Mouse (Mus musculus) thymus, adult 2 months (tissue): ENCODE results near the gene Grm4. TPM values are rescaled to one million over a fixed set of nuclear protein-coding genes. Genes with fewer than 3 reads are reported as not detected.

Experiments used
- DNase-seq: peaks from one replicate; pipeline ENCODE4 v3.0.0; 2021
- H3K27ac ChIP-seq: fragments of 200-500 bp; 2 replicates; pipeline ENCODE4 v1.5.1; 2012; ENCODE audit warnings: low read length, control low read depth; ENCODE audit not compliant: control insufficient read depth, insufficient read depth
- H3K27me3 ChIP-seq: fragments of 200-500 bp; 2 replicates; pipeline ENCODE4 v1.6.1; 2012; ENCODE audit warnings: mild to moderate bottlenecking, low read length, moderate library complexity, mixed read lengths; ENCODE audit not compliant: control insufficient read depth, insufficient read depth
- H3K36me3 ChIP-seq: fragments of 200-500 bp; 2 replicates; pipeline ENCODE4 v1.6.1; 2012; ENCODE audit warnings: mild to moderate bottlenecking, low read length, moderate library complexity; ENCODE audit not compliant: control insufficient read depth, insufficient read depth
- H3K4me1 ChIP-seq: fragments of 200-500 bp; replicated peaks from 2 replicates; pipeline ENCODE4 v1.6.1; 2012; ENCODE audit warnings: low read length; ENCODE audit not compliant: control insufficient read depth, insufficient read depth
- H3K4me3 ChIP-seq: fragments of 200-500 bp; 2 replicates; pipeline ENCODE4 v1.5.1; 2012; ENCODE audit warnings: mild to moderate bottlenecking, low read length, control low read depth, moderate library complexity; ENCODE audit not compliant: control insufficient read depth, insufficient read depth
- CTCF ChIP-seq: fragments of 200-500 bp; IDR thresholded peaks from 2 replicates; pipeline ENCODE4 v1.5.1; 2012; ENCODE audit warnings: mild to moderate bottlenecking, control low read depth, low read length, moderate library complexity, borderline replicate concordance; ENCODE audit not compliant: control insufficient read depth, poor library complexity, insufficient read depth; ENCODE audit errors: extremely low read depth
- POLR2A ChIP-seq: fragments of 200-500 bp; IDR thresholded peaks from 2 replicates; pipeline ENCODE4 v1.6.1; 2012; ENCODE audit warnings: mild to moderate bottlenecking, low read length, control low read depth, moderate library complexity; ENCODE audit not compliant: control insufficient read depth, poor library complexity, insufficient read depth; ENCODE audit errors: extremely low read depth
- WGBS: fragments of 180-500 bp; shearing (Covaris S2); methylation state at CpG from one replicate; pipeline ENCODE4 v1.1.7; 2018; 5-methylcytosine and 5-hydroxymethylcytosine counted together
- polyA plus RNA-seq: library from polyadenylated mRNA; depleted of rRNA; stranded (reverse); fragments of >200 nt; gene quantifications from 2 replicates; pipeline ENCODE4 v1.2.3, GENCODE M21; 2012

Gene Grm4
- polyA plus RNA-seq, 1 experiment: 1.5 TPM

DNA sequence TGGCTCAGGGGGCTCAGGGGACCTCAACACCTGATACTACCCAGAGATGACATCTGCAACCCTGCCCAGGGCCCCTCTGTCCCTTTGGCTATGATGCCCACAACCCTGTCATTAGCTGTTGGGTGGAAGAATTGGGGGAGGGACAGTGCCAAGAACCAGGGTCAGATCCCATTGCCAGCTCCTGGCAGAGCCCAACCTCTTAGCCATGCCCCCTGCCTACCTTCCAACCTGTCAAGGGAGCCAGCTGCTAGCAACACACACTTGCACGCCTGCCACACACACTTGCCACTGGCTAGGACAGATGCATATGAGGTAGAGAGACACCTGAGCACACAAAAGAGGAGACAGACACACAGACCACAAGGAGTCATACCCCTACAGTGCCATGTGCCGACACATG, 96.2 kb downstream of the Grm4 start:
- TF ChIP-seq CTCF (no peak), POLR2A (no peak)

DNA sequence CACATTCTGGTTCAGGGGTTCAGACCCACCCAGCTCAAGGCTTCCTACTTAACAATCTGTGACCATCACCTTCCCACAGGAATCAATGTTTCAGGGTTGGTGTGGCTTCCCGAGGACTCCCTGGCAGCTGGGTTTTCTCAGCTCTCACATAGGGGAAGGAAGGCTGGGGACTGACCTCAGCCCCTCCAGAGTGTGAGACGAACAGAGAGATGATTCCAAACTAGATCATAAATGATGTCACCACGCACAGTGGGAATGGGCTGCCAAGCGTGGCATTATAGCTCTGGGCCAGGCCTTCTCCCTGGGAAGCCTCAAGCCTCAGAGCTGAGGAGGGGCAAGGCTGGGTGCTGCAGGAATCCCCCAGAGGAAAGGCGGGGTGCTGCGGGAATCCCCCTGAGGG, 96.8 kb downstream of the Grm4 start:
- TF ChIP-seq CTCF (no peak), POLR2A (no peak)
- WGBS: 92% methylated on average over 6 of the region's 6 CpGs
- Histone ChIP-seq H3K4me3 (no peak overlapping the region), H3K4me1 (peaks cover 6% of the 10 kb centered on the region), H3K27ac (no peak overlapping the region), H3K27me3 (no peaks in the 10 kb centered on the region), H3K36me3 (no peaks in the 10 kb centered on the region)
- DNase-seq: no peak

More for the DNA sequence above, 96.2 kb downstream of the Grm4 start:
- Histone ChIP-seq H3K27me3 (no peaks in the 10 kb centered on the region), H3K4me1 (peaks cover under 1% of the 10 kb centered on the region; the same call in 1 of the 2 replicates), H3K4me3 (no peak overlapping the region), H3K36me3 (no peaks in the 10 kb centered on the region), H3K27ac (no peak overlapping the region)
- no peak for DNase-seq
- WGBS: 88% methylated on average over 2 of the region's 2 CpGs

DNA sequence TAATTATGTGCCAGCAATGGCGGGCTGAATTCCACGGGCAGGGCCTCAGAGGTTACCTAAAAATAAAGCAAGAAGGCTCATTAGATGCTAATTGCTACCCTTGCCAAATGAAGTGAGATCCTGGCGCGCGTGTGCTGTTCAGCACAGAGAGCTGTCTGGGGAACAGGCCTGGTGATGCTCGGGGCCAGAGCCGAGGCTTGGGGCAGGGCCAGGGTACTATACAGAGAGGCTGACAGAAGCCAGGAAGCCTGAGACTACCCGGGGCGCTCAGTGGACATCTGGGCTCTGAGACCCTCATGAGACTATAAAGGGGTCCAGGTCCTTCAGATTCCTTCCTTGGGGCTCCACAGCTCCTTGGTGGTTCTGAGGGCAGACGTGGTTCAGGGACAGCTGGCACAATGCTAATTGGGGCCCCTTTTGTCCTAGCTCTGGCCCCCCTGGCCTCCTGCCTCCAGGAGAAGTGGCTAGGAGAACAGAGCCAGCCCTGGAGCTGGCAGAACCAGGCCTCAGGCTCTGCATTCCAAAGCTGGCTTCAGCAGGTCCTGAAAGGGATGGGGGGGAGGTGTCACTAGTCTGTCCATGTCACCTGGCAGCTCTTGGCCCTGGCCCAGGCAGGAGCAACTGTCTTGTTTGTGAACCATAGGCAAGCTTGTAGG, 98.3 kb downstream of the Grm4 start:
- Histone ChIP-seq H3K36me3 (no peaks in the 10 kb centered on the region), H3K27ac (no peak overlapping the region), H3K4me1 (peaks cover 6% of the 10 kb centered on the region), H3K27me3 (no peaks in the 10 kb centered on the region), H3K4me3 (no peak overlapping the region)
- DNase-seq: no peak
- TF ChIP-seq POLR2A (no peak), CTCF (no peak)
- 89% methylated on average over 10 of the region's 10 CpGs for WGBS

DNA sequence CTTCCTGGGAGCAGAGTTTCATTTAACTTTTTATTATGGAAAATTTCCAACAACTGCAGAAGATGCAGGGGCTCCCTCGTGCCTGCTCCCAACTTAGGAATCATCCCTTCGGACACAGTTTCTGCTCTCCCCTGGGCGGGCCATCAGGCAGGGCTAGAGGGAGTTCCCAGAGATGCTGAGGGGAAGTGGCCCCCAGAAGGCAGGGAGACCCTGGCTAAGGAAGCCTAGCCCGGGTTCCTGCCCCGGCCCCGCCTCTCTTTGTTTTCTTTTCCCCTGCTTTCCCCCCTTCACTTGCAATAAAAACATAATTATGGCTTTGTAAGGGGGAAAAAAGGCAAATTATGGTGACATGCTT, 98.9 kb downstream of the Grm4 start:
- H3K27me3 ChIP-seq: no peaks in the 10 kb centered on the region
- WGBS: 80% methylated on average over 6 of the region's 6 CpGs
- H3K4me3 ChIP-seq: no peak overlapping the region
- TF ChIP-seq CTCF: no peak
- H3K27ac ChIP-seq: no peak overlapping the region
- DNase-seq: no peak
- H3K4me1 ChIP-seq: peaks cover 6% of the 10 kb centered on the region
- no peaks in the 10 kb centered on the region for H3K36me3 ChIP-seq

DNA sequence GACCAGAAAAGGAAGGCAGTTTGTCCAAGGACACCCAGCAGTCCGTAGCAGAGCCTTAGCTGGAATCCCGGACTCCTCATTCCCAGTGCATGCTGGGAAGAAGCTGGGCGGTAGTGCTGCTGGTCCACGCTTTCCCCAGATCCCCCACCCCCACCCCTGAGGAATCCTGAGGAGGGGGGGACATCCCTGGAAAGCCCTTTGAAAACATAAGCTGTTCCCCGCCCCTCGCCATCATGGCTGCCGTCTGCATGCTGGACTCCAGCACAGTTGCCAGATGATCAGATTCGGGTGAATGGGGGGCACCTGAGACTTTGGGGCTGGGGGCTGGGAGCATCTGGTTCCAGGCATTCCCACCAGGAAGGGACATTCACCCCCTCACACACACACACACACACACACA, 99.4 kb downstream of the Grm4 start:
- Histone ChIP-seq H3K4me3 (no peak overlapping the region), H3K4me1 (peaks cover 6% of the 10 kb centered on the region), H3K36me3 (no peaks in the 10 kb centered on the region), H3K27ac (no peak overlapping the region), H3K27me3 (no peaks in the 10 kb centered on the region)
- TF ChIP-seq POLR2A (no peak), CTCF (no peak)
- no peak for DNase-seq
- 81% methylated on average over 8 of the region's 8 CpGs for WGBS

DNA sequence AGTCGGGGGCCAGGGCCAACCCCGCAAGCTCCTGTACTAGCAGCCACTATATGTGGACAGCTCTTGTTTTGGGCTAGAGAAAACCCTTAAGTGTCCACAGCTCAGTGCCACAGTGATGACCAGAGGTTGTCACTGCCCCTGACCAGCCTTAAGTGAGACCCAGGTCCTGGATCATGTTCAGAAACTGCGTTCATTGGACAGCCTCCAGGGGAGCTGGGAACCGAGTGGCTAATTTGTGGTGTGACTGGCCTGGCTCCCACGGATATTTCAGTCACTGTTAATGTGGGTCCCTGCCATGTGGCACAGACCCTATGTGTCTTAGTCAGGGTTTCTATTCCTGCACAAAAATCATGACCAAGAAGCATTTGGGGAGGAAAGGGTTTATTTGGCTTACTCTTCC, 112.2 kb downstream of the Grm4 start:
- peaks cover 4% of the 10 kb centered on the region for H3K4me1 ChIP-seq
- no peaks in the 10 kb centered on the region for H3K27me3 ChIP-seq
- whole genome bisulfite sequencing: 95% methylated on average over 5 of the region's 5 CpGs
- no peak overlapping the region for H3K4me3 ChIP-seq
- H3K27ac ChIP-seq: no peak overlapping the region
- no peak for DNase-seq
- no peak for TF ChIP-seq CTCF
- TF ChIP-seq POLR2A: no peak
- no peaks in the 10 kb centered on the region for H3K36me3 ChIP-seq

DNA sequence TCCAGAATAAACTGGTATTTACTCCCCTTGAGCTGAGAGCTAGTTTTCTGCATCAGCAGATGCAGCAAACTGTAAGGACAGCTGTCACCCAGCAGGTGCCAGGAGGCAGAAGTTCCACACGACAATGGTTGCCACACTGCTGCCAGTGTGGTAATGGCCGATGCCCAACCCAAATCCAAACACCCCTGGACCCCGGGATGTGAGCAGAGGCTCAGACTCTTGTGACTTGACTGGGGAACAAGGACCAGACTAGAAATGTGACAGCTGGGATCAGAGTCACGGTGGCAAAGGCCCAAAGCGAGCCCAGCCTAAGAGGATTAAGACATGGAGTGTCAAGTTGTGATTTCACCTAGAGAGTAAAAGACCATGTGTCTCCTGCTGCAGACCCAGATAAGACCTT, 112.7 kb downstream of the Grm4 start:
- H3K27me3 ChIP-seq: no peaks in the 10 kb centered on the region
- TF ChIP-seq CTCF: no peak
- TF ChIP-seq POLR2A: no peak
- H3K4me1 ChIP-seq: peaks cover 4% of the 10 kb centered on the region
- DNase-seq: no peak
- H3K4me3 ChIP-seq: no peak overlapping the region
- WGBS: 91% methylated on average over 5 of the region's 5 CpGs
- no peak overlapping the region for H3K27ac ChIP-seq
- no peaks in the 10 kb centered on the region for H3K36me3 ChIP-seq
